23 mouse cellular contexts compared by ENCODE assay signal in the genomic region with DNA sequence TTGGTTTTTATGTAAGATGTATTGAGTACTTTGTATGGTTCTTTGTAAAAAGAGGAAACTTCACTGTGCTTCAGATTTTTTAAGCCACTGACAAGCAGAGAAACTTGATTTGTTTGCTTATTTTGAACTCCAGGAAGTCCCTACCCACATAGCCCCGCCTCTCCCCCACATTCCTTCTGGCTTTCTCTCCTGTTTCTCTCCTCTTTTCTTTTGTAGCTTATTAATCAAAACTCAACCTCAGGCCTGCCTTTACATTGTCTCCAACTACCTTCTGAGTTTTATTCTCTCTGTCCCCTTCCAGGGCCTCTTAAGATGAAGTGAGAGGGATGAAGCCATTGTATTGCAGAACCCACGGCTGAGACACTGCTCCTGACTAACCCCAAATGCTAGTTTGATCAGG. TPM values are rescaled to one million over a fixed set of nuclear protein-coding genes. Genes with fewer than 3 reads are reported as not detected.
DNase-seq lines count a peak whose midpoint lies in the region; ATAC-seq and TF ChIP-seq lines count a peak whose summit lies in the region.
"Had no signal": no experiment of that assay in that cellular context is flagged by ENCODE, and none has a peak within 500 bp of the region (broad histone marks: within the 10 kb centered on the region; RNA-seq: fewer than 3 reads in every experiment).

No protein-coding gene starts in this region.

- H3K4me1 ChIP-seq in heart, postnatal 0 days (ENCODE audit: control insufficient read depth, insufficient read depth), result no peaks in the 10 kb centered on the region
- no peaks in the 10 kb centered on the region for H3K4me1 ChIP-seq in lung, embryonic 15.5 days
- no peaks in the 10 kb centered on the region for H3K4me1 ChIP-seq in embryonic facial prominence, embryonic 13.5 days
- H3K4me1 ChIP-seq: midbrain, embryonic 10.5 days had no signal

- H3K9me3 ChIP-seq in heart, postnatal 0 days (replicated peaks; ENCODE audit: control insufficient read depth, low read length), result no peaks in the 10 kb centered on the region
- H3K9me3 ChIP-seq in lung, embryonic 15.5 days, result no peaks in the 10 kb centered on the region
- no peaks in the 10 kb centered on the region for H3K9me3 ChIP-seq in embryonic facial prominence, embryonic 13.5 days
- H3K9me3 ChIP-seq: G1E; midbrain, embryonic 10.5 days had no signal

- no peak overlapping the region for H3K4me2 ChIP-seq in heart, postnatal 0 days (ENCODE audit: low read depth, low read length)
- no peak overlapping the region for H3K4me2 ChIP-seq in lung, embryonic 15.5 days
- no peak overlapping the region for H3K4me2 ChIP-seq in embryonic facial prominence, embryonic 13.5 days

- H3K36me3 ChIP-seq in heart, postnatal 0 days (replicated peaks; ENCODE audit: control insufficient read depth, insufficient read depth, low read length), result peaks cover 48% of the 10 kb centered on the region
- H3K36me3 ChIP-seq in lung, embryonic 15.5 days, result no peaks in the 10 kb centered on the region
- no peaks in the 10 kb centered on the region for H3K36me3 ChIP-seq in embryonic facial prominence, embryonic 13.5 days
- H3K36me3 ChIP-seq: midbrain, embryonic 10.5 days had no signal

- TF ChIP-seq EP300 in heart, postnatal 0 days (IDR thresholded peaks at IDR 0.05; ENCODE audit: low read depth), result no peak

- H3K4me3 ChIP-seq in heart, postnatal 0 days (ENCODE audit: low read depth, low read length), result no peak overlapping the region
- no peak overlapping the region for H3K4me3 ChIP-seq in lung, embryonic 15.5 days
- H3K4me3 ChIP-seq in embryonic facial prominence, embryonic 13.5 days, result no peak overlapping the region
- H3K4me3 ChIP-seq: left cerebral cortex, adult 2 months; midbrain, embryonic 10.5 days had no signal

- no peak for ATAC-seq in heart, postnatal 0 days (ENCODE audit: insufficient read depth, low read depth)
- no peak for ATAC-seq in lung, embryonic 15.5 days (ENCODE audit: borderline replicate concordance, extremely low read depth, low FRiP score, low TSS enrichment)
- no peak for ATAC-seq in embryonic facial prominence, embryonic 13.5 days (ENCODE audit: insufficient number of reproducible peaks, insufficient read depth, low FRiP score, low TSS enrichment, low read depth)
- ATAC-seq: forebrain, embryonic 16.5 days had no signal

- no peak for DNase-seq in heart, postnatal 0 days (ENCODE audit: low spot score)
- DNase-seq in heart, adult 18-20 months, result no peak
- no peak for DNase-seq in lung, postnatal 4 days
- peak; percentile 34 for DNase-seq in NIH3T3 (ENCODE audit: low read depth)
- DNase-seq in frontal cortex, postnatal 10 days (ENCODE audit: low spot score in 2 of 2), result no peak
- DNase-seq in retina, postnatal 1 day, result no peak
- DNase-seq: adrenal gland, postnatal 25 days; cerebellum, adult 18-20 months; cerebellum, postnatal 36 days; kidney, postnatal 25 days; layer of hippocampus, adult 9-11 months; left cerebral cortex, postnatal 4 days; liver; right cerebral cortex, postnatal 25 days; thymus, postnatal 36 days had no signal

- peak overlapping the region; percentile 30; the same call in 1 of the 2 replicates for H3K27ac ChIP-seq in heart, postnatal 0 days (ENCODE audit: low read depth)
- H3K27ac ChIP-seq in lung, embryonic 15.5 days, result 0 out of 2 replicates have a peak overlapping the region, but pooled peaks have one; percentile 5
- peak overlapping the region; percentile 51; the same call in 1 of the 2 replicates for H3K27ac ChIP-seq in embryonic facial prominence, embryonic 13.5 days
- H3K27ac ChIP-seq: left cerebral cortex, adult 2 months; macrophage; midbrain, embryonic 10.5 days had no signal

- no peak overlapping the region for H3K9ac ChIP-seq in heart, postnatal 0 days (replicated peaks; ENCODE audit: low read depth, low read length)
- H3K9ac ChIP-seq in lung, embryonic 15.5 days, result no peak overlapping the region
- no peak overlapping the region for H3K9ac ChIP-seq in embryonic facial prominence, embryonic 13.5 days

- H3K27me3 ChIP-seq in heart, postnatal 0 days (ENCODE audit: control insufficient read depth, insufficient read depth, low read length), result no peaks in the 10 kb centered on the region
- H3K27me3 ChIP-seq in lung, embryonic 15.5 days, result no peaks in the 10 kb centered on the region
- H3K27me3 ChIP-seq in embryonic facial prominence, embryonic 13.5 days, result no peaks in the 10 kb centered on the region

- no peak for TF ChIP-seq CTCF in heart, postnatal 0 days (IDR thresholded peaks at IDR 0.05; ENCODE audit: low read depth)

- WGBS in heart, postnatal 0 days, result 43% methylated on average over 2 of the region's 2 CpGs
- WGBS in lung, embryonic 15.5 days, result 32% methylated on average over 2 of the region's 2 CpGs
- 51% methylated on average over 2 of the region's 2 CpGs for WGBS in embryonic facial prominence, embryonic 13.5 days

RNA-seq across cellular contexts. Expression of a gene that starts 31.6 kb away (rescaled TPM):
- 172 and 198 TPM in 2 replicates for total RNA-seq in heart, postnatal 0 days (2014; rRNA removed; ENCODE audit: low replicate concordance)
- 103 and 107 TPM in 2 replicates for polyA plus RNA-seq in heart, postnatal 0 days (2015; fragmentation: Nextera tagmentation; extraction: Ambion mirVana)
- total RNA-seq in heart, adult 18-20 months (2021), result 100 to 1,000 TPM; 139 to 143 TPM
- 10.4 and 11.3 TPM in 2 replicates for polyA plus RNA-seq in lung, embryonic 15.5 days (2015; fragmentation: Nextera tagmentation; extraction: Ambion mirVana)
- polyA plus RNA-seq in embryonic facial prominence, embryonic 13.5 days (2015; fragmentation: Nextera tagmentation; extraction: Ambion mirVana), result 2.3 and 3.3 TPM in 2 replicates
- total RNA-seq: granulocyte monocyte progenitor cell, adult 5-6 weeks had no signal

RNA-seq across cellular contexts. Expression of a gene that starts 58.1 kb away (rescaled TPM):
- total RNA-seq in heart, postnatal 0 days (2014; rRNA removed; ENCODE audit: low replicate concordance), result 73.4 and 75.8 TPM in 2 replicates
- polyA plus RNA-seq in heart, postnatal 0 days (2015; fragmentation: Nextera tagmentation; extraction: Ambion mirVana), result 30.7 and 31.3 TPM in 2 replicates
- 10 to 100 TPM; 38.7 to 44.5 TPM for total RNA-seq in heart, adult 18-20 months (2021)
- 37.7 and 39.8 TPM in 2 replicates for polyA plus RNA-seq in lung, embryonic 15.5 days (2015; fragmentation: Nextera tagmentation; extraction: Ambion mirVana)
- 37.8 and 39.5 TPM in 2 replicates for polyA plus RNA-seq in embryonic facial prominence, embryonic 13.5 days (2015; fragmentation: Nextera tagmentation; extraction: Ambion mirVana)
